Mouse (Mus musculus) stomach, embryonic 16.5 days (tissue): ENCODE results near the gene Snx21. TPM values are rescaled to one million over a fixed set of nuclear protein-coding genes. Genes with fewer than 3 reads are reported as not detected.
"Not testable (repeated sequence)": the region's sequence is repeated elsewhere in the genome, so short reads cannot be mapped to it uniquely, and the experiment has no call there.

Source experiments
- ATAC-seq: fragments of 200-750 bp; cut with Nextera tagmentation; 2 replicates; pipeline ENCODE4 v1.8.0; 2017; ENCODE audit warnings: moderate number of reproducible peaks, moderate TSS enrichment; ENCODE audit not compliant: insufficient read depth, low FRiP score
- H3K27ac ChIP-seq: fragments of 300-500 bp; sonication (generic); 2 replicates; pipeline ENCODE4 v1.5.1; 2014; ENCODE audit warnings: low read length
- H3K27me3 ChIP-seq: fragments of 300-500 bp; sonication (generic); 2 replicates; pipeline ENCODE4 v1.6.1; 2014; ENCODE audit warnings: low read length, control low read depth, mixed read lengths; ENCODE audit not compliant: control insufficient read depth, insufficient read depth
- H3K36me3 ChIP-seq: fragments of 300-500 bp; sonication (generic); 2 replicates; pipeline ENCODE4 v1.6.1; 2014; ENCODE audit warnings: low read length; ENCODE audit not compliant: control insufficient read depth, insufficient read depth
- H3K4me1 ChIP-seq: fragments of 300-500 bp; sonication (generic); 2 replicates; pipeline ENCODE4 v1.6.1; 2014; ENCODE audit warnings: low read length, control low read depth, mixed read lengths; ENCODE audit not compliant: control insufficient read depth, insufficient read depth
- H3K4me2 ChIP-seq: fragments of 300-500 bp; sonication (generic); 2 replicates; pipeline ENCODE4 v1.6.1; 2014; ENCODE audit warnings: low read depth, low read length, mixed read lengths
- H3K4me3 ChIP-seq: fragments of 300-500 bp; sonication (generic); replicated peaks from 2 replicates; pipeline ENCODE4 v1.5.1; 2014; ENCODE audit warnings: mild to moderate bottlenecking, low read length
- H3K9ac ChIP-seq: fragments of 300-500 bp; sonication (generic); 2 replicates; pipeline ENCODE4 v1.6.1; 2014; ENCODE audit warnings: low read length
- H3K9me3 ChIP-seq: fragments of 300-500 bp; sonication (generic); replicated peaks from 2 replicates; pipeline ENCODE4 v1.6.1; 2016; ENCODE audit warnings: low read length, control low read depth; ENCODE audit not compliant: control insufficient read depth
- WGBS: fragments of 180-500 bp; shearing (Covaris S2); extraction: QIAGEN DNeasy Blood & Tissue Kit; methylation state at CpG from one replicate; pipeline ENCODE4 v1.1.7; 2014; 5-methylcytosine and 5-hydroxymethylcytosine counted together
- polyA plus RNA-seq: library from polyadenylated mRNA; unstranded; fragments of >200 nt; fragmentation: Nextera tagmentation; extraction: Ambion mirVana; gene quantifications from 2 replicates; pipeline ENCODE4 v1.2.1, GENCODE M21; 2015

Gene Snx21
- polyA plus RNA-seq, 1 experiment from 2014 or later: 26.3 TPM

- no peak for ATAC-seq
These were observed 10.2 kb downstream of the Snx21 start for GRCm38 (mm10) chr2:164795868-164796267.

GRCm38 (mm10) chr2:164798554-164798953, 12.9 kb downstream of the Snx21 start:
- H3K9me3 ChIP-seq, H3K4me3 ChIP-seq, H3K4me1 ChIP-seq, H3K27me3 ChIP-seq, H3K36me3 ChIP-seq, H3K27ac ChIP-seq, H3K4me2 ChIP-seq, ATAC-seq, H3K9ac ChIP-seq: not testable (repeated sequence)
- 79% methylated on average over 6 of the region's 6 CpGs for WGBS

More at GRCm38 (mm10) chr2:164795868-164796267, 10.2 kb downstream of the Snx21 start:
- Histone ChIP-seq H3K4me3 (no peak overlapping the region), H3K9ac (no peak overlapping the region), H3K9me3 (no peaks in the 10 kb centered on the region), H3K36me3 (peaks cover 16% of the 10 kb centered on the region; the same call in 1 of the 2 replicates), H3K27ac (no peak overlapping the region), H3K4me1 (no peaks in the 10 kb centered on the region), H3K4me2 (no peak overlapping the region), H3K27me3 (no peaks in the 10 kb centered on the region)
- 74% methylated on average over 4 of the region's 4 CpGs for WGBS

GRCm38 (mm10) chr2:164800252-164801004, 14.8 kb downstream of the Snx21 start:
- Histone ChIP-seq H3K27me3 (no peaks in the 10 kb centered on the region), H3K27ac (no peak overlapping the region), H3K4me2 (no peak overlapping the region), H3K4me3 (no peak overlapping the region), H3K9me3 (no peaks in the 10 kb centered on the region), H3K36me3 (0 out of 2 replicates have a peak, but pooled peaks cover 4% of the 10 kb centered on the region), H3K4me1 (peaks cover 9% of the 10 kb centered on the region), H3K9ac (no peak overlapping the region)
- no peak for ATAC-seq
- 90% methylated on average over 13 of the region's 13 CpGs for WGBS

GRCm38 (mm10) chr2:164803201-164803920, 17.7 kb downstream of the Snx21 start:
- no peaks in the 10 kb centered on the region for H3K9me3 ChIP-seq
- peak overlapping the region; percentile 94 for H3K9ac ChIP-seq
- ATAC-seq: no peak
- H3K4me2 ChIP-seq: peak overlapping the region; percentile 76
- H3K27me3 ChIP-seq: no peaks in the 10 kb centered on the region
- peak overlapping the region; percentile 6; the same call in 1 of the 2 replicates for H3K27ac ChIP-seq
- H3K4me1 ChIP-seq: peaks cover 16% of the 10 kb centered on the region
- peak overlapping the region; percentile 96 for H3K4me3 ChIP-seq
- no peaks in the 10 kb centered on the region for H3K36me3 ChIP-seq
- 86% methylated on average over 16 of the region's 16 CpGs for WGBS

GRCm38 (mm10) chr2:164803921-164804313, 18.3 kb downstream of the Snx21 start:
- 40% methylated on average over 1 of the region's 1 CpGs for WGBS
- no peaks in the 10 kb centered on the region for H3K9me3 ChIP-seq
- H3K27me3 ChIP-seq: no peaks in the 10 kb centered on the region
- peak overlapping the region; percentile 76 for H3K4me2 ChIP-seq
- H3K36me3 ChIP-seq: 0 out of 2 replicates have a peak, but pooled peaks cover 4% of the 10 kb centered on the region
- peak overlapping the region; percentile 94 for H3K9ac ChIP-seq
- H3K4me1 ChIP-seq: peaks cover 16% of the 10 kb centered on the region
- peak overlapping the region; percentile 96 for H3K4me3 ChIP-seq
- ATAC-seq: no peak
- H3K27ac ChIP-seq: no peak overlapping the region; the same call in 1 of the 2 replicates

GRCm38 (mm10) chr2:164804533-164805331, 19.1 kb downstream of the Snx21 start, which contains the start of the genes Acot8 and Zswim3:
Acot8 (minus strand) TSS chr2:164804882.
Zswim3 (plus strand) TSS chr2:164805098.
- H3K4me1 ChIP-seq: peaks cover 16% of the 10 kb centered on the region
- H3K9me3 ChIP-seq: no peaks in the 10 kb centered on the region
- peak within 1 kb of the TSS; percentile 96 for H3K4me3 ChIP-seq
- H3K4me2 ChIP-seq: peak within 1 kb of the TSS; percentile 76
- peak within 1 kb of the TSS; percentile 94 for H3K9ac ChIP-seq
- peak; percentile 97 for ATAC-seq
- H3K27ac ChIP-seq: peak within 1 kb of the TSS; percentile 91
- WGBS: under 1% methylated on average over 47 of the region's 47 CpGs
- no peaks in the 10 kb centered on the region for H3K27me3 ChIP-seq
- 0 out of 2 replicates have a peak, but pooled peaks cover 4% of the 10 kb centered on the region for H3K36me3 ChIP-seq

- under 1% methylated on average over 21 of the region's 21 CpGs for WGBS
- Histone ChIP-seq H3K4me1 (peaks cover 16% of the 10 kb centered on the region), H3K4me2 (peak overlapping the region; percentile 74), H3K27me3 (no peaks in the 10 kb centered on the region), H3K9ac (peak overlapping the region; percentile 80), H3K4me3 (peak overlapping the region; percentile 96), H3K36me3 (0 out of 2 replicates have a peak, but pooled peaks cover 4% of the 10 kb centered on the region), H3K9me3 (no peaks in the 10 kb centered on the region), H3K27ac (peak overlapping the region; percentile 89)
- ATAC-seq: peak; percentile 24
These were observed 19.7 kb downstream of the Snx21 start for GRCm38 (mm10) chr2:164805332-164805718.

GRCm38 (mm10) chr2:164806614-164807013, 21.0 kb downstream of the Snx21 start:
- Histone ChIP-seq H3K4me1 (peaks cover 16% of the 10 kb centered on the region), H3K27ac (peak overlapping the region; percentile 4; the same call in 1 of the 2 replicates), H3K36me3 (0 out of 2 replicates have a peak, but pooled peaks cover 4% of the 10 kb centered on the region), H3K9ac (no peak overlapping the region), H3K27me3 (no peaks in the 10 kb centered on the region), H3K4me3 (no peak overlapping the region), H3K4me2 (peak overlapping the region; percentile 74; the same call in 1 of the 2 replicates), H3K9me3 (no peaks in the 10 kb centered on the region)
- 68% methylated on average over 7 of the region's 7 CpGs for WGBS
- no peak for ATAC-seq
